Mouse (Mus musculus) limb, embryonic 10.5 days (tissue): ENCODE results near the gene Galt. TPM values are rescaled to one million over a fixed set of nuclear protein-coding genes. Genes with fewer than 3 reads are reported as not detected.

Experiments
- DNase-seq: peaks from one replicate; pipeline ENCODE4 v3.0.0-alpha.2; 2017; ENCODE audit warnings: low spot score
- H3K27ac ChIP-seq: fragments of 300-500 bp; sonication (generic); 2 replicates; pipeline ENCODE4 v1.5.1; 2016; ENCODE audit warnings: mild to moderate bottlenecking
- H3K27me3 ChIP-seq: fragments of 300-500 bp; sonication (generic); 2 replicates; pipeline ENCODE4 v1.6.1; 2016; ENCODE audit warnings: low read depth, mild to moderate bottlenecking; ENCODE audit not compliant: poor library complexity, severe bottlenecking
- H3K36me3 ChIP-seq: fragments of 300-500 bp; sonication (generic); 2 replicates; pipeline ENCODE4 v1.6.1; 2016; ENCODE audit warnings: mild to moderate bottlenecking, moderate library complexity
- H3K4me1 ChIP-seq: fragments of 300-500 bp; sonication (generic); 2 replicates; pipeline ENCODE4 v1.6.1; 2016
- H3K4me3 ChIP-seq: fragments of 300-500 bp; sonication (generic); 2 replicates; pipeline ENCODE4 v1.5.1; 2016; ENCODE audit warnings: mild to moderate bottlenecking, moderate library complexity
- H3K9me3 ChIP-seq: fragments of 300-500 bp; sonication (generic); replicated peaks from 2 replicates; pipeline ENCODE4 v1.6.1; 2016; ENCODE audit warnings: mild to moderate bottlenecking
- WGBS: fragments of 180-500 bp; shearing (Covaris S2); methylation state at CpG from one replicate; pipeline ENCODE4 v1.1.7; 2016; 5-methylcytosine and 5-hydroxymethylcytosine counted together
- polyA plus RNA-seq: library from polyadenylated mRNA; unstranded; fragments of >200 nt; fragmentation: Nextera tagmentation; extraction: Ambion mirVana; gene quantifications from 2 replicates; pipeline ENCODE4 v1.2.1, GENCODE M21; 2016

Gene Galt
- 33.7 and 37.6 TPM in 2 replicates for polyA plus RNA-seq

DNA sequence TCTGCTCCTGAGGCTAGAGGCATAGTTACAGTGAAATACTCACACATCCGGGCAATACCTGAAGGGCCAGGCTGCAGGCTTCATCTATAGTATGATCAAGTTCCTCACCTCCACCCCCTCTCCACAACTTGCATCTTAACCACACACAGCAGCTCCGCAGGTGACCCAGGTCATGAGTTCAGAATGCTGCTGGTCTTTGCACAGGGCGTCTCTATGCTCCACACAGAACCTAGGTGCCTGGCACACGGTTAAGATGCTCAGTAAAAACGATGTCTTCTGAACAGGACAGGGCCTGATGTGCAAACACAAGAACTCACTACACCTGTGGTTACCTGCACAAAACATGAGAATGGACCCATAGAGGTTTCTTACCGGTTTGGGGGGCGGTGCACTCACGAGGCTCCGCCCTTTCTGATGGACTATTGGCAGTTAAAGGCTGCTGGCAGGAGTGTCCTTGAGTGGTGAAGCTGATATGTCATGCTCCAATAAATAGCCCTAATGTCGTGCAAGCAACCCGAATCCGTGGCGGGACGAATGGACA lies at the start of gene Galt:
Galt (plus strand) TSS at position 432 of the 541 bp plus-strand sequence.
- peaks cover 26% of the 10 kb centered on the region for H3K36me3 ChIP-seq
- no peak for DNase-seq
- H3K27ac ChIP-seq, result peak within 1 kb of the TSS; percentile 89
- H3K4me3 ChIP-seq, result peak within 1 kb of the TSS; percentile 85
- H3K27me3 ChIP-seq, result no peaks in the 10 kb centered on the region
- H3K9me3 ChIP-seq, result no peaks in the 10 kb centered on the region
- WGBS, result 13% methylated on average over 14 of the region's 14 CpGs
- peaks cover 29% of the 10 kb centered on the region for H3K4me1 ChIP-seq

DNA sequence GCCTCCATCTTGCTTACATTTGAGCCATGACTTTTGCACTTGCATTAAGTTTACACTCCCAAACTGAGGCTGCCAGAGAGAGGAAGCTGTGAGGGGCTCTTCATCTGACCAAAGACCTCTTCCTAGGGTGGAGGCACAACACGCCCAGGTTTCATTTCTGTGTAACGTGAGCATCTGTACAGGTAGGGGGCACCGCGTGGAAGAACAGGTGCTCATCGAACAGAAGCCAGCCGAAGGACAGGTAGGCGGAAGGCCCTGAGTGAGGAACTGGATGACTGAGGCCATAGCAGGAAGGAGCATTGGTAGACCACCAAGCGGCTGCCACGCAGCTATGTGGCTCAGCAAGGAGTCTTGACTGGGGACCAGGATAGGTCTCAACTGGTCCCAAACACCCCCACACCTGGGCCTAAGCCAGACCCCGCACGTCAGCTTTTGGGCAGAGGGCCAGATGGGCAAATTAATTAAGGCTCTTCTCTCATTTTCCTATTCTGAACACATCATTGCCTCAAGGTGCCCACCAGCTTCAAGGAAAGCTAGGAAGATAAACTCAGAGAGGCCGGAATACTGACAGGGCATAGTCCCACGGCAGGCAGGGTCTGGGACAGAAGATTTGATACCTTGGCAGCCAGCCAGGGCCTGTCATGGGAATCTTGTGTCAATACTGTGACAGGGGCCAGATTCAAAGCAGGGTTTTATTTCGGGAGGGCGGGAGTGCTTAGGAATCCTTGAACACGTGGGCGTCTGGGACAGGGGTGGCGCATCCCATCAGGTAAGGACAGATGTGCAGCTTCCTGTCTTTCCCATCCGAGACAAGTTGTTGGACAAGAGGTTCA lies 48.9 kb upstream of the Galt start:
- no peak overlapping the region for H3K4me3 ChIP-seq

DNA sequence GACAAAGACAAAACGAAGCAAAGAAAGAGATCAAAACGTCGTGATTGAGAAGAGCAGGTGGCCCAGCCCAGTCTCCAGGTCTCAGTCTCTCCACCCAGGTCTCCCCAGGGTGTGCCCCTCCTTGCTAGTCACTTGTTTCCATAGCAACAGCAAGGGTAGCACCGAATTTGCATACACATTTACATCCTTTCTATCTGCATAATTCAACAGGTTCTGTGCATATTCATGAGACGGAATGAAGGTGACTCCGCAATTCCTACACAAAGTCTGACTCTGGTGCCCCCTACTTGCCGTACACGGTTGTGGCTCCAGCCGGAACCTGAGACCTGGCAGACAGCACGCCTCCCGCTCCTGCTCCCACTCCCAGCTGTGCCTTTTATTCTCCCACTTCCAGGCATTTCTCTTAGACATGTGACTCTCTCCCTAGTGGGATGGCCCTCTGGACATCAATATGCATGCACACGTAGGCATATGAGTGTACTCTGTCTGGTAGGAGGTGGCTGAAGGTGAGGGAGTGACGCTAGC lies 48.0 kb upstream of the Galt start:
- Histone ChIP-seq H3K9me3 (no peaks in the 10 kb centered on the region), H3K27ac (no peak overlapping the region), H3K27me3 (peaks cover 44% of the 10 kb centered on the region), H3K4me1 (peaks cover 49% of the 10 kb centered on the region), H3K36me3 (peaks cover 19% of the 10 kb centered on the region), H3K4me3 (no peak overlapping the region)
- WGBS, result 2% methylated on average over 13 of the region's 13 CpGs
- DNase-seq, result peak; percentile 74

More for the DNA sequence above, 48.9 kb upstream of the Galt start:
- H3K27me3 ChIP-seq, result peaks cover 44% of the 10 kb centered on the region
- H3K27ac ChIP-seq, result no peak overlapping the region
- 75% methylated on average over 19 of the region's 19 CpGs for whole genome bisulfite sequencing
- no peak for DNase-seq
- no peaks in the 10 kb centered on the region for H3K9me3 ChIP-seq
- peaks cover 41% of the 10 kb centered on the region for H3K4me1 ChIP-seq
- peaks cover 10% of the 10 kb centered on the region for H3K36me3 ChIP-seq

GRCm38 (mm10) chr4:41708192-41708745 lies 46.8 kb upstream of the Galt start:
- Histone ChIP-seq H3K27ac (no peak overlapping the region), H3K36me3 (peaks cover 23% of the 10 kb centered on the region)

DNA sequence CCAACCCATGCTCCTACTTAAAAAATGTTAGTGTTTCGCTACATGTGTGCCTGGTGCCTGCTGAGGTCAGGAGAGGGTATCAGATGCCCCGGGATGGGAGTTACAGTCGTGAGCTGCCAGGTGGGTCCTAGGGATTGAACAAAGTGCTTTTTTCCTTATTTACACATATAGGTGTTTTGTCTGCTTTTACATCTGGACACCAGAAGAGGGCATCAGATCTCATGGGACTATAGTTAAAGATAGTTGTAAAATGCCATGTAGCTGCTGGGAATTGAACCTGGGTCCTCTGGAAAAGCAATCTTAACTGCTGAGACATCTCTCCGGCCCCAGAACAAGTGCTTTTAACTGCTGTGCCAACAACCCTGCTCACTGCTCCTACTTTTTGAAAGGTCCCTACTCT lies 44.8 kb upstream of the Galt start:
- H3K4me1 ChIP-seq, result peaks cover 56% of the 10 kb centered on the region
- peaks cover 23% of the 10 kb centered on the region for H3K36me3 ChIP-seq
- H3K4me3 ChIP-seq, result no peak overlapping the region
- H3K27ac ChIP-seq, result no peak overlapping the region
- 66% methylated on average over 4 of the region's 4 CpGs for WGBS
- H3K27me3 ChIP-seq, result peaks cover 31% of the 10 kb centered on the region
- no peaks in the 10 kb centered on the region for H3K9me3 ChIP-seq
- no peak for DNase-seq

More at GRCm38 (mm10) chr4:41708192-41708745, 46.8 kb upstream of the Galt start:
- Histone ChIP-seq H3K4me3 (no peak overlapping the region), H3K4me1 (peaks cover 57% of the 10 kb centered on the region), H3K9me3 (no peaks in the 10 kb centered on the region), H3K27me3 (peaks cover 44% of the 10 kb centered on the region)
- 41% methylated on average over 8 of the region's 8 CpGs for WGBS
- no peak for DNase-seq

DNA sequence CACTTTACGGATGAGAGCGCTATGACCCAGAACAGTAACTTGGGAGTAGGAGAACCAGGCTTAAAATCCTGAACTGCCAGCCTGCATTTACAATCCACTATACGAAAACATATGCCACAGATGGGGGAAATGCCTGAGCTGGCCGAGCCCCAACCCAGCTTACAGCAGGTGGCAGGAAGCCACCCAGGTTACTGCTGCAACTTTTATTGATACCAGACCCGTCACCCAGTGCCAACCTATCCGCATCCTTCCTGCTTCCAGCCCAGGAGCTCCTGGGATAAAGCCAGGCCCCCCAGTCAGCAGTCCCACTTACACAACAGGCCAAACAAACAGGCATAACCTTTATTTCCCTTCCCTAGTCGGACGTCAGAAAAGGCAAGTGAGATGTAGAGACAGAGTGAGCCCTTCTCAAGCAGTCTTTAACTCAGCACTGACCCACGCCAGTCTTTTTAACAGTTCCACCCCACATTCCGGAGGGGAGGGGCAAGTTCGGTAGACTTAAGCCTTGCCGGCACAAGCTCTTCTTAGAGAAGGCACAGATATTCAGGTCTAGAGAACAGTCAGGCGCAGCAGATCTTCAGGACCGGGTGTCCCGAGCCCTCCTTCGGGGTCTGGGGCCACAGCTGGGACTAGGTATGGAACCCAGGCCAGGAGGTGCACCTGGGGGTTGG lies 43.2 kb upstream of the Galt start:
- Histone ChIP-seq H3K27me3 (peaks cover 15% of the 10 kb centered on the region; the same call in 1 of the 2 replicates), H3K36me3 (peaks cover 33% of the 10 kb centered on the region), H3K4me1 (peaks cover 58% of the 10 kb centered on the region), H3K9me3 (no peaks in the 10 kb centered on the region), H3K27ac (peak overlapping the region; percentile 95; the same call in 1 of the 2 replicates), H3K4me3 (peak overlapping the region; percentile 79)
- 83% methylated on average over 16 of the region's 16 CpGs for WGBS
- DNase-seq, result no peak

- Histone ChIP-seq H3K4me3 (peak overlapping the region; percentile 79), H3K4me1 (peaks cover 58% of the 10 kb centered on the region), H3K9me3 (no peaks in the 10 kb centered on the region), H3K27me3 (peaks cover 11% of the 10 kb centered on the region; the same call in 1 of the 2 replicates), H3K27ac (peak overlapping the region; percentile 95), H3K36me3 (peaks cover 39% of the 10 kb centered on the region)
- DNase-seq, result no peak
- WGBS, result 55% methylated on average over 31 of the region's 31 CpGs
Measured at GRCm38 (mm10) chr4:41712421-41713196, 42.4 kb upstream of the Galt start.

DNA sequence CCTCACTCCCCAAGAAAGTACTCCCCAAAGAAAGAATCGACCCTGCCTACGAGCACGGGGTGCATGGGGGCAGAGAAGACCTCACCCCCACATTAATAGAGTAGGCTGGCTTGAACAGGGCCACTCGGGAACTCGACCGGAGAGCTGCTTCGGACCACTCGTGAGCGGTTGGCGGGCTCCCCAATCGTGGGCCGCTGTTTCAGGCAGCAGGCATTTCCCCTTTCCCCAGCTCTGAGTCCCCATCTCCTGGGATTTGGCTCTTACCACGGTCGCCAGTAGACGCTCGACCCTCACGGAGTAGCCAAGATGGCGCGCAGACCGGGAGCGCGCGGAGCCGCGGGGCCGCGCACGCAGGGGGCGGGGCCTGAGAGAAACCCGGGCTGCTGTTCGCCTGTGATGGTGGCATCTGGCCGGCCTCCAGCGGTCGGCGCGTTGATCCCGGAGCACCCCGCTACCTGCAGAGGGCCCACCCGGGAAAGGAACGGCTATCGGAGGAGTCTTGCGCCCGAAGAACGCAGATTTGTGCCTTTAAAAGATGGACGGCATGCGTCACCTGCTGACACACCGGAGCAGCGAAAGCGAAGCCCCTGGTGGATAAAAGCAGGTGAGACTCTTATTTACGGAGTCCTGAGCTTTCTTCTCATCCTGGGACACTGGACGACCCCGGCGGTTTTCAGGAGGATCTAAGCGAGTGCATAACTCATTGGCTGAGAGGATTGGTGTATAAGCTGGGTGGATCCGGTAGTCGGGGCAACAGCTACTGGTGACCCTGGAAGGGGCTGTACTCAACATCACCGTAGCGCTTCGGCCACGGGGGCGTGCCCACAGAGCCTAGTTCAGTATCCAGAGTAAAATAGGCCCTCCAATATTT lies 41.6 kb upstream of the Galt start, which contains the start of gene Rpp25l:
Rpp25l (minus strand) TSS at position 338 of the 871 bp plus-strand sequence.
- peak; percentile 94 for DNase-seq
- Histone ChIP-seq H3K9me3 (no peaks in the 10 kb centered on the region), H3K4me1 (peaks cover 50% of the 10 kb centered on the region), H3K27me3 (0 out of 2 replicates have a peak, but pooled peaks cover 5% of the 10 kb centered on the region), H3K27ac (peak within 1 kb of the TSS; percentile 95), H3K36me3 (peaks cover 47% of the 10 kb centered on the region), H3K4me3 (peak within 1 kb of the TSS; percentile 79)
- under 1% methylated on average over 61 of the region's 61 CpGs for whole genome bisulfite sequencing

- no peak overlapping the region for H3K27ac ChIP-seq
- H3K36me3 ChIP-seq, result peaks cover 55% of the 10 kb centered on the region
- H3K4me1 ChIP-seq, result peaks cover 46% of the 10 kb centered on the region
- DNase-seq, result peak; percentile 67
- H3K4me3 ChIP-seq, result peak overlapping the region; percentile 79; the same call in 1 of the 2 replicates
- no peaks in the 10 kb centered on the region for H3K9me3 ChIP-seq
- 17% methylated on average over 8 of the region's 8 CpGs for WGBS
- H3K27me3 ChIP-seq, result 0 out of 2 replicates have a peak, but pooled peaks cover 5% of the 10 kb centered on the region
Measured at GRCm38 (mm10) chr4:41714276-41714675, 40.8 kb upstream of the Galt start.

- Histone ChIP-seq H3K36me3 (peaks cover 62% of the 10 kb centered on the region), H3K4me1 (peaks cover 46% of the 10 kb centered on the region), H3K27ac (no peak overlapping the region), H3K27me3 (0 out of 2 replicates have a peak, but pooled peaks cover 5% of the 10 kb centered on the region), H3K4me3 (no peak overlapping the region), H3K9me3 (no peaks in the 10 kb centered on the region)
- WGBS, result 77% methylated on average over 8 of the region's 8 CpGs
- no peak for DNase-seq
Measured at GRCm38 (mm10) chr4:41715082-41715481, 39.9 kb upstream of the Galt start.

DNA sequence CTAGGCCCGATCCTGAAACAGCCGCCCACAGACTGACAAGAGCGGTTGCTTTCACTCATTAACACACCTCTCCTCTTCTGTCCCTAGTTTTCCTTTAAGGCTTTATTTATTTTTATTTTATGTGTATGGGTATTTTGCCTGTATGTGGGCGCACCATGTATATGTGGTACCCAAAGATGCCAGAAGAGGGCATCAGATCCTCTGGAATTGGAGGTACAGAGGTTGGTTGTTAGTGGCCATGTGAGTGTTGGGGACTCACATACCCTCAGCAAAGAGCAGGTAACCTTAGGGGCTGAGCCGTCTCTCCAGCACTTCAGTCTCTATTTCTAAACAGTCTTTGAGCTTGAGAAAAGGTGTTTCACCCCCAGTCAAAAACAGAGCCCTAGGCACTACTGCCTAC lies 39.4 kb upstream of the Galt start:
- H3K4me3 ChIP-seq, result no peak overlapping the region
- no peak overlapping the region for H3K27ac ChIP-seq
- H3K9me3 ChIP-seq, result no peaks in the 10 kb centered on the region
- H3K4me1 ChIP-seq, result peaks cover 46% of the 10 kb centered on the region
- peaks cover 60% of the 10 kb centered on the region for H3K36me3 ChIP-seq
- DNase-seq, result no peak
- 0 out of 2 replicates have a peak, but pooled peaks cover 5% of the 10 kb centered on the region for H3K27me3 ChIP-seq
- WGBS, result 84% methylated on average over 5 of the region's 5 CpGs
